Comparison of ENCODE assay signal across 28 mouse cellular contexts in the genomic region with DNA sequence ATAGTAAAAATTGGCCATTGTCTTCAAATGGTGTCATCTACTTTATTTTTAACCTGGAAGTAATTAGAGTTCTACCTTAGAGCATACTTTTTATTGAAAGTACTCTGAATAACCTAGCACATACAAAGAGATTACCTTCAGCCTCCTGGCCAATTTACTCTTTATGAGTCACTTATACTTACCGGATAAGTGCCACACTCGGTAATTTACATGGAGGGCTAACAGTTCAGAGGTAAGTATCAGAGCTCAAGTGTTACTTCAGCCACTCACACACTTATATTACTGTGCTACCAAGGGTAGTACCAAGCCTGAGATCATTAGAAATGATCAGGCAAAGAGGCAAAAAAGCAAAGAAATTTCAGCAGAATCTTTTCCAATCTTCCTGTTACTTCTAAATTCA.
"Had no signal": no experiment of that assay in that cellular context is flagged by ENCODE, and none has a peak within 500 bp of the region (broad histone marks: within the 10 kb centered on the region; RNA-seq: fewer than 3 reads in every experiment).

No protein-coding gene starts in this region.

- H3K9ac ChIP-seq: embryonic facial prominence, embryonic 12.5 days; embryonic facial prominence, embryonic 13.5 days; embryonic facial prominence, embryonic 15.5 days; forebrain, embryonic 12.5 days; forebrain, embryonic 13.5 days; forebrain, embryonic 15.5 days; forebrain, postnatal 0 days had no signal

- H3K36me3 ChIP-seq: embryonic facial prominence, embryonic 10.5 days; embryonic facial prominence, embryonic 12.5 days; embryonic facial prominence, embryonic 13.5 days; embryonic facial prominence, embryonic 15.5 days; forebrain, embryonic 10.5 days; forebrain, embryonic 12.5 days; forebrain, embryonic 15.5 days had no signal

- H3K4me3 ChIP-seq: embryonic facial prominence, embryonic 10.5 days; embryonic facial prominence, embryonic 12.5 days; embryonic facial prominence, embryonic 13.5 days; embryonic facial prominence, embryonic 15.5 days; erythroblast, embryonic 14.5 days; forebrain, embryonic 10.5 days; forebrain, embryonic 12.5 days; forebrain, embryonic 13.5 days; forebrain, embryonic 15.5 days; gastrocnemius, adult 2 months had no signal

- ATAC-seq: forebrain, embryonic 13.5 days; forebrain, embryonic 14.5 days; forebrain, embryonic 15.5 days; forebrain, embryonic 16.5 days; forebrain, postnatal 0 days had no signal

- H3K9me3 ChIP-seq: embryonic facial prominence, embryonic 10.5 days; embryonic facial prominence, embryonic 12.5 days; embryonic facial prominence, embryonic 13.5 days; embryonic facial prominence, embryonic 15.5 days; forebrain, embryonic 10.5 days; forebrain, embryonic 12.5 days; forebrain, embryonic 13.5 days; forebrain, embryonic 15.5 days had no signal

- H3K27me3 ChIP-seq: embryonic facial prominence, embryonic 12.5 days; embryonic facial prominence, embryonic 13.5 days; embryonic facial prominence, embryonic 15.5 days; forebrain, embryonic 12.5 days; forebrain, embryonic 13.5 days; forebrain, embryonic 15.5 days had no signal

- H3K27ac ChIP-seq: embryonic facial prominence, embryonic 10.5 days; embryonic facial prominence, embryonic 12.5 days; embryonic facial prominence, embryonic 13.5 days; embryonic facial prominence, embryonic 15.5 days; forebrain, embryonic 10.5 days; forebrain, embryonic 12.5 days; forebrain, embryonic 13.5 days; forebrain, embryonic 15.5 days; gastrocnemius, adult 2 months had no signal

- H3K4me2 ChIP-seq: embryonic facial prominence, embryonic 12.5 days; embryonic facial prominence, embryonic 13.5 days; embryonic facial prominence, embryonic 15.5 days; forebrain, embryonic 12.5 days; forebrain, embryonic 13.5 days; forebrain, embryonic 15.5 days had no signal

- DNase-seq: cerebellum, adult 18-20 months; cerebellum, adult 2 months; cerebellum, adult 8-10 months; cerebellum, adult 9-10 months; cerebellum, adult 9-11 months; cerebellum, postnatal 10 days; cerebellum, postnatal 14 days; cerebellum, postnatal 25 days; cerebellum, postnatal 36 days; embryo, embryonic 11 days; forebrain, postnatal 0 days; gastrocnemius, adult 2 months; gastrocnemius, postnatal 10 days; gastrocnemius, postnatal 14 days; gastrocnemius, postnatal 25 days; gastrocnemius, postnatal 36 days; heart, adult 11 months had no signal

- H3K4me1 ChIP-seq: embryonic facial prominence, embryonic 10.5 days; embryonic facial prominence, embryonic 12.5 days; embryonic facial prominence, embryonic 13.5 days; embryonic facial prominence, embryonic 15.5 days; forebrain, embryonic 10.5 days; forebrain, embryonic 12.5 days; forebrain, embryonic 13.5 days; forebrain, embryonic 15.5 days had no signal
